Mouse (Mus musculus): Measurements from ENCODE around the gene Gm15013. TPM values are rescaled to one million over a fixed set of nuclear protein-coding genes. Genes with fewer than 3 reads are reported as not detected.
A peak's percentile ranks its signal among the peaks of the same experiment; 100 is the strongest.
"Not testable (repeated sequence)": the region's sequence is repeated elsewhere in the genome, so short reads cannot be mapped to it uniquely, and the experiment has no call there.

The Gm15013 gene
- 0.20 TPM in 1 of 2 replicates, not detected in the other for polyA plus RNA-seq (2016; fragmentation: Nextera tagmentation; extraction: Ambion mirVana)

- Histone ChIP-seq H3K4me2 (no peak within 1 kb of the TSS), H3K9me3 (replicated peaks) (no peaks in the 10 kb centered on the region), H3K4me1 (no peaks in the 10 kb centered on the region), H3K9ac (no peak within 1 kb of the TSS), H3K27me3 (replicated peaks) (no peaks in the 10 kb centered on the region), H3K36me3 (no peaks in the 10 kb centered on the region), H3K4me3 (no peak within 1 kb of the TSS), H3K27ac (no peak within 1 kb of the TSS)
- 85% methylated on average over 8 of the region's 8 CpGs for whole genome bisulfite sequencing (ENCODE audit: insufficient replicate concordance)
- ATAC-seq = no peak
Observed at GRCm38 (mm10) chrX:139714381-139714780, at the start of gene Gm15013. Gene Gm15013 (minus strand): TSS chrX:139714481.

GRCm38 (mm10) chrX:139762546-139762945 is 48.3 kb upstream of the Gm15013 start:
- no peak overlapping the region for H3K4me2 ChIP-seq
- H3K27ac ChIP-seq = no peak overlapping the region
- no peaks in the 10 kb centered on the region for H3K9me3 ChIP-seq (replicated peaks)
- H3K4me1 ChIP-seq = no peaks in the 10 kb centered on the region
- no peak overlapping the region for H3K4me3 ChIP-seq
- no peak overlapping the region for H3K9ac ChIP-seq
- H3K36me3 ChIP-seq = no peaks in the 10 kb centered on the region
- ATAC-seq = no peak
- 64% methylated on average over 2 of the region's 2 CpGs for WGBS (ENCODE audit: insufficient replicate concordance)
- H3K27me3 ChIP-seq (replicated peaks) = no peaks in the 10 kb centered on the region

- not testable (repeated sequence) for H3K27me3 ChIP-seq (replicated peaks); H3K4me2 ChIP-seq; H3K9me3 ChIP-seq (replicated peaks); ATAC-seq; H3K27ac ChIP-seq; H3K4me3 ChIP-seq; H3K9ac ChIP-seq; H3K4me1 ChIP-seq; H3K36me3 ChIP-seq
- 54% methylated on average over 3 of the region's 3 CpGs for WGBS (ENCODE audit: insufficient replicate concordance)
Observed at GRCm38 (mm10) chrX:139758634-139759033, 44.4 kb upstream of the Gm15013 start.

- no peaks in the 10 kb centered on the region; the same call in 1 of the 2 replicates for H3K36me3 ChIP-seq
- H3K9me3 ChIP-seq (replicated peaks) = no peaks in the 10 kb centered on the region
- whole genome bisulfite sequencing (ENCODE audit: insufficient replicate concordance) = 0% methylated on average over 1 of the region's 1 CpGs
- no peak overlapping the region for H3K9ac ChIP-seq
- no peak for ATAC-seq
- no peaks in the 10 kb centered on the region for H3K4me1 ChIP-seq
- no peak overlapping the region for H3K4me2 ChIP-seq
- H3K27ac ChIP-seq = no peak overlapping the region
- H3K4me3 ChIP-seq = no peak overlapping the region
- no peaks in the 10 kb centered on the region for H3K27me3 ChIP-seq (replicated peaks)
Observed at GRCm38 (mm10) chrX:139751855-139752254, 37.6 kb upstream of the Gm15013 start.

- H3K27ac ChIP-seq = no peak overlapping the region
- no peaks in the 10 kb centered on the region for H3K9me3 ChIP-seq (replicated peaks)
- H3K36me3 ChIP-seq = peaks cover 6% of the 10 kb centered on the region; the same call in 1 of the 2 replicates
- H3K4me2 ChIP-seq = no peak overlapping the region
- H3K27me3 ChIP-seq (replicated peaks) = no peaks in the 10 kb centered on the region
- H3K4me3 ChIP-seq = no peak overlapping the region
- no peak for ATAC-seq
- WGBS (ENCODE audit: insufficient replicate concordance) = 87% methylated on average over 5 of the region's 5 CpGs
- no peak overlapping the region for H3K9ac ChIP-seq
- H3K4me1 ChIP-seq = no peaks in the 10 kb centered on the region
Observed at GRCm38 (mm10) chrX:139737066-139737465, 22.8 kb upstream of the Gm15013 start.

- H3K27me3 ChIP-seq (replicated peaks) = no peaks in the 10 kb centered on the region
- no peak overlapping the region for H3K27ac ChIP-seq
- H3K4me1 ChIP-seq = no peaks in the 10 kb centered on the region
- H3K4me3 ChIP-seq = no peak overlapping the region
- no peak overlapping the region for H3K4me2 ChIP-seq
- H3K9me3 ChIP-seq (replicated peaks) = no peaks in the 10 kb centered on the region
- no peak for ATAC-seq
- WGBS (ENCODE audit: insufficient replicate concordance) = 75% methylated on average over 3 of the region's 3 CpGs
- peaks cover 7% of the 10 kb centered on the region; the same call in 1 of the 2 replicates for H3K36me3 ChIP-seq
- H3K9ac ChIP-seq = no peak overlapping the region
Observed at GRCm38 (mm10) chrX:139730541-139730940, 16.3 kb upstream of the Gm15013 start.

- no peak overlapping the region for H3K27ac ChIP-seq
- H3K9ac ChIP-seq = no peak overlapping the region
- no peaks in the 10 kb centered on the region for H3K4me1 ChIP-seq
- H3K27me3 ChIP-seq (replicated peaks) = no peaks in the 10 kb centered on the region
- no peaks in the 10 kb centered on the region for H3K9me3 ChIP-seq (replicated peaks)
- no peak for ATAC-seq
- WGBS (ENCODE audit: insufficient replicate concordance) = 87% methylated on average over 2 of the region's 2 CpGs
- no peak overlapping the region for H3K4me2 ChIP-seq
- peaks cover 3% of the 10 kb centered on the region; the same call in 1 of the 2 replicates for H3K36me3 ChIP-seq
- no peak overlapping the region for H3K4me3 ChIP-seq
Observed at GRCm38 (mm10) chrX:139722350-139722749, 8.1 kb upstream of the Gm15013 start.

- peaks cover 4% of the 10 kb centered on the region; the same call in 1 of the 2 replicates for H3K4me1 ChIP-seq
- H3K9ac ChIP-seq = peak within 1 kb of the TSS; percentile 73
- H3K4me3 ChIP-seq = peak within 1 kb of the TSS; percentile 66
- no peaks in the 10 kb centered on the region for H3K9me3 ChIP-seq (replicated peaks)
- peak within 1 kb of the TSS; percentile 72 for H3K4me2 ChIP-seq
- no peaks in the 10 kb centered on the region for H3K27me3 ChIP-seq (replicated peaks)
- H3K27ac ChIP-seq = peak within 1 kb of the TSS; percentile 36; the same call in 1 of the 2 replicates
- peak; percentile 99 for ATAC-seq
- 6% methylated on average over 43 of the region's 43 CpGs for WGBS (ENCODE audit: insufficient replicate concordance)
- H3K36me3 ChIP-seq = no peaks in the 10 kb centered on the region
Observed at GRCm38 (mm10) chrX:139684775-139685695, 29.2 kb downstream of the Gm15013 start, which contains the start of gene Tbc1d8b. Gene Tbc1d8b (plus strand): TSS chrX:139684996.

GRCm38 (mm10) chrX:139684410-139684774 is 29.9 kb downstream of the Gm15013 start:
- 10% methylated on average over 8 of the region's 8 CpGs for WGBS (ENCODE audit: insufficient replicate concordance)
- ATAC-seq = peak; percentile 44
- H3K9ac ChIP-seq = peak overlapping the region; percentile 73

GRCm38 (mm10) chrX:139665829-139666228 is 48.5 kb downstream of the Gm15013 start:
- WGBS (ENCODE audit: insufficient replicate concordance) = 74% methylated on average over 2 of the region's 2 CpGs
- Histone ChIP-seq H3K4me3 (no peak overlapping the region), H3K36me3 (no peaks in the 10 kb centered on the region), H3K9me3 (replicated peaks) (no peaks in the 10 kb centered on the region), H3K27me3 (replicated peaks) (no peaks in the 10 kb centered on the region), H3K4me1 (no peaks in the 10 kb centered on the region), H3K9ac (no peak overlapping the region), H3K27ac (no peak overlapping the region), H3K4me2 (no peak overlapping the region)
- no peak for ATAC-seq

More at GRCm38 (mm10) chrX:139684410-139684774, 29.9 kb downstream of the Gm15013 start:
- Histone ChIP-seq H3K4me3 (peak overlapping the region; percentile 66), H3K9me3 (replicated peaks) (no peaks in the 10 kb centered on the region), H3K36me3 (no peaks in the 10 kb centered on the region), H3K27ac (0 out of 2 replicates have a peak overlapping the region, but pooled peaks have one; percentile 30), H3K4me1 (peaks cover 4% of the 10 kb centered on the region; the same call in 1 of the 2 replicates), H3K27me3 (replicated peaks) (no peaks in the 10 kb centered on the region), H3K4me2 (peak overlapping the region; percentile 72)
